7 mouse cellular contexts compared by ENCODE assay signal in the genomic region with DNA sequence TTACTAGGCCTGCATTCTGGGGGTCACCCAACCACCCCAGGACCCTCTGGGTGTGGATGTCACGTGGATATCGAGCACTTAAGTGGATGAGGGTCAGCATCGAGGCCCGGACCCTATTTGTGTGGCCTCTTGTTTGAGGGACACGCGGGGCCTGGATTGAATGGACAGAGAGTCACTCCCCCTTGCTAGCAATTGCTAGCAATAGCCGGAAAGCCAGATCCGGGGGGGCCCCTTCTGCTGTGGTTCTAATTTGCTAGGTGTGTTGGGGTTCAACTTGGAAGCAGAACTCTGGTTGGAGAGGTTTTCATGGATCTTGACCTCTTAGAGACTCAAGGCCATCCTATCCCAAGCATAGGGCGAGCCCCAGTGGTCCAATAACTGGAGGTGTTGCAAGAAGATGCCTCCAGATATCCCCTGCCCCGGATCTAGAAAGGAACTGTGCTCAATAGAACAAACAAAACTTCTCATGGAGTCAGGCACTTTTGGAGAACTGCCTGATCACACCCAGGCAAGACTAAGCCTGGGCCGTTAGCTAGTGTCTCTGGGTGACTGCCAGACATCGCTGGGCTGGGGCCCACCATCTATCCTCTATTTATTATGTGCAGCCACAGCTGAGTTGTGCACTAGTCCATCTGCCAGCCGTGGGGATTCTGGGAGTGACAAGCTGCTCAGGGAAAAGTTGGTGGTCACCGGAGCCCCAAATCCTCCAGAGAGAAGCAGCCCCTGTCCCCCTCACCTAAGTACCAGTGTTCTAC. TPM values are rescaled to one million over a fixed set of nuclear protein-coding genes. Genes with fewer than 3 reads are reported as not detected.
DNase-seq lines count a peak whose midpoint lies in the region; ATAC-seq and TF ChIP-seq lines count a peak whose summit lies in the region.

No protein-coding gene starts in this region.

- peaks cover 30% of the 10 kb centered on the region for H3K36me3 ChIP-seq in hindbrain, embryonic 15.5 days

- H3K4me2 ChIP-seq in hindbrain, embryonic 15.5 days = peak overlapping the region; percentile 70

- DNase-seq in Muller cell, postnatal 12 days (ENCODE audit: inconsistent ontology term) = peak; percentile 73
- DNase-seq in cerebellum, adult 11-12 months = peak; percentile 83
- DNase-seq in gastrocnemius, adult 2 months = peak; percentile 79
- peak; percentile 51 to 72 for DNase-seq in left cerebral cortex, adult 8-10 months (ENCODE audit: low spot score in 2 of 2)
- DNase-seq in lung, postnatal 36 days = peak; percentile 77
- peak; percentile 36 to 47 for DNase-seq in spleen, postnatal 14 days (ENCODE audit: low spot score in 2 of 2)

- peak overlapping the region; percentile 99 for H3K4me3 ChIP-seq in gastrocnemius, adult 2 months
- H3K4me3 ChIP-seq in hindbrain, embryonic 15.5 days = peak overlapping the region; percentile 87

- peak overlapping the region; percentile 59 for H3K9ac ChIP-seq in hindbrain, embryonic 15.5 days

- intact Hi-C loops in gastrocnemius, adult 2 months (cut with DNase I) = loop anchor here (2.0 to 5.0 kb wide), 2 partner anchors 14 to 85 kb away; no protein-coding TSS in a partner anchor

- peak; percentile 25; the same call in 1 of the 2 replicates for ATAC-seq in hindbrain, embryonic 15.5 days (ENCODE audit: low FRiP score, low read depth)

- 16% methylated on average over 14 of the region's 14 CpGs for WGBS in hindbrain, embryonic 15.5 days

- no peaks in the 10 kb centered on the region for H3K27me3 ChIP-seq in hindbrain, embryonic 15.5 days

- H3K27ac ChIP-seq in gastrocnemius, adult 2 months = peak overlapping the region; percentile 100
- peak overlapping the region; percentile 100 for H3K27ac ChIP-seq in hindbrain, embryonic 15.5 days (replicated peaks)

- TF ChIP-seq CTCF in gastrocnemius, adult 2 months (IDR thresholded peaks at IDR 0.05) = no peak

- H3K4me1 ChIP-seq in hindbrain, embryonic 15.5 days (replicated peaks) = peaks cover 55% of the 10 kb centered on the region

- no peaks in the 10 kb centered on the region for H3K9me3 ChIP-seq in hindbrain, embryonic 15.5 days

RNA-seq across cellular contexts. Expression of a gene that starts 0.7 kb away (rescaled TPM):
- 100 to 1,000 TPM; 365 to 571 TPM for total RNA-seq in gastrocnemius, adult 2 months (2021)
- polyA plus RNA-seq in hindbrain, embryonic 15.5 days (2015; fragmentation: Nextera tagmentation; extraction: Ambion mirVana) = 13,458 and 13,965 TPM in 2 replicates
- total RNA-seq in left cerebral cortex, adult 8-10 months (2022) = 1,000 to 10,000 TPM; 2,552 to 2,721 (median 2,651) TPM

RNA-seq across cellular contexts. Expression of a gene that starts 12.0 kb away (rescaled TPM):
- total RNA-seq in gastrocnemius, adult 2 months (2021) = 1 to 10 TPM; 5.8 to 6.2 TPM
- 30.3 and 33.3 TPM in 2 replicates for polyA plus RNA-seq in hindbrain, embryonic 15.5 days (2015; fragmentation: Nextera tagmentation; extraction: Ambion mirVana)
- total RNA-seq in left cerebral cortex, adult 8-10 months (2022) = 10 to 100 TPM; 28.8 to 30.9 (median 29.6) TPM

RNA-seq across cellular contexts. Expression of a gene that starts 52.9 kb away (rescaled TPM):
- total RNA-seq in gastrocnemius, adult 2 months (2021) = 1 to 10 TPM; 4.4 to 7.3 TPM
- 488 and 506 TPM in 2 replicates for polyA plus RNA-seq in hindbrain, embryonic 15.5 days (2015; fragmentation: Nextera tagmentation; extraction: Ambion mirVana)
- 100 to 1,000 TPM; 218 to 276 (median 259) TPM for total RNA-seq in left cerebral cortex, adult 8-10 months (2022)

Comparison
In these comparisons a context has a peak if more than half of its experiments do, and no peak if none do; other contexts are left out.
1. Peak in every context shown above with its lines: DNase-seq, ATAC-seq, H3K4me3 ChIP-seq and H3K27ac ChIP-seq.
2. RNA of a gene that starts 0.7 kb away (total RNA-seq): 2,552 to 2,721 TPM in left cerebral cortex, adult 8-10 months; 365 to 571 TPM in gastrocnemius, adult 2 months; every median in the first group is over 4 times any median in the second.
3. RNA of a gene that starts 12.0 kb away (total RNA-seq): 28.8 to 30.9 TPM in left cerebral cortex, adult 8-10 months; 5.8 to 6.2 TPM in gastrocnemius, adult 2 months; every median in the first group is over 4 times any median in the second.
4. RNA of a gene that starts 52.9 kb away (total RNA-seq): 218 to 276 TPM in left cerebral cortex, adult 8-10 months; 4.4 to 7.3 TPM in gastrocnemius, adult 2 months; every median in the first group is over 10 times any median in the second.